Mouse (Mus musculus) kidney, postnatal 14 days (tissue): ENCODE measurements at regions not wholly inside any gene's neighbourhood (a gene's known extent, or its start where the extent isn't known, plus 50 kb on each side); places are given as distances from the start of the nearest gene placed in this dataset.

ENCODE experiments used
- DNase-seq: peaks from one replicate; pipeline ENCODE4 v3.0.0; 2022; ENCODE audit warnings: mixed read lengths

DNA sequence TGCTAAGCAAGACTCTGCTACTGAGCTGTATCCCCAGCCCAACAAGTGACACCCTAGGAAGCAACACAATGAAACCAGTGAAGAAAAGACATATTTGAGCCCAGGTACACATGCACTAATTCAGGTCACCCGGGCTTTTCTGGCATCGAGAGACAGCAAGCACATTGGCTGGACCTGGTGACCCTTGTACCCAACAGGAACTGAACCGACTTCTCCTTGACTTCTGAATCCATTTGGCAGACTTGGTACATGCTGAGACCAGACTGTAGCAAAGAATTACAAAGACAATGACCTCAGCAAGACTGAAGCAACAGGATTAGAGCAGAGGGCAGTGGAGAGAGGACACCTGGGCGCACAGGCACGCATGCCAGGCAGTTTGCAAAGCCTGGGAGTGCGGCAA, 79.1 kb downstream of the Sema4f start:
- DNase-seq, result no peak

DNA sequence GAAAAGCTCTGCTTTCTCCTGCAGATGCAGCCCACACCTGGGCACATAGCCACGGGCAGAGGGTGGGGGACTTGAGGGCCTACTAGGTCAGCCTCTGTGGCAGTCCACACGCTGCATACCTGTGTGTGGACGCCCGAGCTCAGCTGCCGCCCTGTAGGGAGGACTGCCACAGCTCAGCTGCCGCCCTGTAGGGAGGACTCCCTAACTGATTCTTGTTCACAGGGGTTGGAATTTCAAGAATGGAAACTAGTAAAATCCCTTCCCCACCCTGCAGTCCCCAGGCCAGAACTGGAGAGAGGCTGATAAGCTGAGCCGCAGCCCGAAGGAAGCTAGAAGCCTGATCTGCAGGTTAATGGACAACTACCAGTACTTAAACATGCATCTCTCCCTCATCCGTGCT, 82.0 kb upstream of the Hk2 start:
- DNase-seq, result no peak

DNA sequence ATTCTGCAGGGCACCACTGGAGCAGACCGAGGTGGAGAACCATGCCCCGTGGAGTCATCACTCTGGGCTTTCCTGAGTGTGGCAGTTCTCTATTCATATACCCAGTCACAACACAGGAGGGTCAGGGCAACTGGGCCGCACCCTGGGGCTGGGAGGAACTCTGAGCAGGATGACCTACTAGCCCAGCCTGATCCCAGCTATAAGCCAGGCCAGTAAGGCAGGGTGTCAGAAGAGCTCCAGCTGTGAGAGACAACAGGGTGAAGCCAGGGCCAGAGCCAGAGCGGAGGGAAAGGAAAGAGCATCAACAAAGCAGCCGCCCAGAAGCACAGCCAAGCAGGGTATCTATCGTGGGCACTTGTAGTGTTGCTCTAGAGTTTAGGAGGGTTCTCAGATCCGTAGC, 81.1 kb upstream of the Hk2 start:
- DNase-seq, result no peak

DNA sequence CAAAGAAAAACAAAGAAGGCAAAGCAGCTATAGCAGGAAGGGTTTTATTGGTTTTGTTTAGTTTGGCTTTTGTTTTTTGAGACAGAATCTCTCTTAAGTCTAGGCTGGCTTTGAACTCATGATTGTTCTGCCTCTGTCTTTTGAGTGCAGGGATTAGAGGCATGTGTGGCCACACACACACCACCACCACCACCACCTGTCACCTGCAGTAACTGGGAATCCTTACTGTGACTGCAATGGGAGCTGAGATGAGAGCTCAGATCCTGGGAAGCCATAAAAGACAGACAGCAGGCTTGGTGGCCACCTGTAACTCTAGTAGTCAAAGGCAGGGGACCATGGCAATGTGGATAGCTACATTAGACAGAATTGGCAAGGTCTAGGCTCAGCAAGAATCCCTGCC, 80.5 kb upstream of the Hk2 start:
- DNase-seq, result no peak

DNA sequence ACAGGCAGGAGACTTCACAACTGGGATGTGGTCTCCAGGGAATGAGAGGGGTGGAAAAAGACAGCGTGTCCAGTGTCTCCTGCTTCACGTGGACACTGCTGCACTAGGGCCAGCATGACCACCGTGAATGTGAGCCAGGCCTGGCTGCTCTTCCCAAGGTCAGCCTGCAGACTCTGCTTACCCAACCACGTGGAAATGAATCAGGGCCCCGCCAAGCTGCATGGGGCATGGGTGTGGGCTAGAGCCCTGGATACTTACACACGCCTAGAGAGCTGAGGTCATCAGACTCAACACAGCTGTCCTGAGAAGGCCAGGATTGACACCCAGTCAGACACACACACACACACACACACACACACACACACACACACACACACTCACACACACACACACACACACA, 80.1 kb upstream of the Hk2 start:
- peak; percentile 3 for DNase-seq

DNA sequence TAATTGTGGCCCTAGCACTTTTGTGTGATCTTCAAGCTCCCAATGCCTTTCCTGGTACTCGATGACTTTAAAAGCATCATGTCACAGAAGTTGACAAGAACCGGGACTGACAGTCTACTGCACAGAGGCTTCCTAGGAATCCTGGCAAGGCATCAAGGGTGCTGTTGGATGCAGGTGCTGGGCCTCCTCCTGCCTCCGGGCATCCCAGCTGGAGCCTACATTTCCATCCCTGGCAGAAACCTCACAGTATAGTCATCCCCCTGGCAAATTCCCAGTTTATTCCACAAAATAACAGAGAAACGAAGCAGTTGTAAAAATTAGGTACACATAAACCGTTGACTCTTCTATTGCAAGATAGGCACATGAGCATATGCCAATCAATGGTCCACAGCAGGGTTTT, 78.8 kb upstream of the Hk2 start:
- DNase-seq, result no peak

DNA sequence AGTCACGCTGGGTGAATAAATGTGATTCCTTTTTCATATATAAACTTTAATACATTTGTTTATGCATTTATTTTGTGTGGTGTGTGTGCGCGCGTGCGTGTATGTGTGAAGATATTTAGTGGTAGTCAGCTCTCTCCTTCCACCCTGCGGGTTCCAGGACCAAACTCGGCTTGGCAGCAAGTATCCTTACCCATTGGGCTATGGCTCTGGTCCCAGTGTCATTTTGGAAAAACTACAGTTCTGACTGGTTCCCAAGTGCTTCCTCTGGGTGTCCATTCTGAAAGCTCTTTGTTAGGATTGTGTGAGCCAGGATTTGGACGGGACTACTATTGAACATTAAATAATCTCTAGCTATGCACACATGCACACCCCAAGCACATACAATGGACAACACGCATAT, 76.3 kb upstream of the Hk2 start:
- no peak for DNase-seq

DNA sequence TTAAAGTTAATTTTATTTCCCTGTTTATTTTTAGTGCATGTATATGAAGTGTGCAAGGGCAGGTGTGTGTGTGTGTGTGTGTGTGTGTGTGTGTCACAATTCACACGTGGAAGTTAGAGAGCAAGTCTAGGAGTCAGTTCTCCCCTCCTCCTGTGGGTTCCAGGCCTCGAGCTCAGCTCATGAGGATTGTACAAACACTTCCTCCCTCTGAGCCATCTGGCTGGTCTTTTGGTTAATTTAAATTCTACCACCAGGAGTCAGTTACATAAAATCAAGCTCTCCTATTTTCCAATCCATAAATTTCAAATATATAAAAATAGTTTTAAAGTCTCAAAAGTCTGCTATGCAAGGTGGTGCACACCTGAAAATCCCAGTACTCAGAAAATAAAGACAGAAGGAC, 73.3 kb upstream of the Hk2 start:
- no peak for DNase-seq

DNA sequence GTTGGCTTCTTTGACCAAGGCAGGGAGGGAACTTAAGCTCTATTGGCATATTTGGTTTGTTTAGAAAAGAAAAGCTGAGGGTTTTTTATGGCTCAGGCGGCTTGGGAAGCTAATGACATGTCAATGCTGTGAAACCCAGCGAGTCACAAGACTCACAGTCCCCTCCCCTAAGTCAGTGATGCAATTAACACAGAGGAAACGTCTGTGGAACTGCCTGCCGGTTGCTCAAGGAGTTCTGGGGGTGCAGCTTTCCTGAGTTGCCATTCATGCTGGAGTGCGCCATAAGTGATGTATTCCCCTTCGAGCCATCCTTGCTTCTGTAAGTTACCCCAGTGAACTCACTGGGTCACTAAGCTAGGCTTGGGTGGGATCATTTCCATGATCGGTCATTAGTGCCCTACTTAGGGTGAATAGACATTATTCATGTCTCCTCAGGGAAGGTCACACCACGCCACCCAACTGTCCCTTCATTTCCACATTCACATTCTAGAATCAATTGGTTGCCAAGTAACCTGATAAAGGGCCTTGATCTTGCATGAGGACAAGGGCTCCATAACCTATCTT, 72.4 kb upstream of the Hk2 start:
- DNase-seq, result no peak

DNA sequence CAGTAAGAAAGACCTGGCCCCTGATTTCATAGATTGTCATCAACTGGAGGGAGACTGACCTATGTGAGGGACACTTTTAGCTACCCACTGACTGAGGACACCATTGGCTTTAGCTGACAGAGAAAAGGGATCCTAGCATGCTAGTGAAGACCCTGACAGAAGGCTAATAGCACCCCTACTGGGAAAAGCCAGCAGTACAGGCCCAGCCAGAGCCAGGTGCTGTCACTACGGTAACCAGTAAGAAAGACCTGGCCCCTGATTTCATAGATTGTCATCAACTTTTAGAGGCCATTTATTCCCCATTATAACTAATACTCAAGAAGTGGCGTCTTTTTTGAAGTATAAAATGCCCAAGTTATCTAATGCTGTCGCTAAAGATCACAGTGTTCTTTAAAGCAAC, 70.2 kb upstream of the Hk2 start:
- DNase-seq, result no peak

DNA sequence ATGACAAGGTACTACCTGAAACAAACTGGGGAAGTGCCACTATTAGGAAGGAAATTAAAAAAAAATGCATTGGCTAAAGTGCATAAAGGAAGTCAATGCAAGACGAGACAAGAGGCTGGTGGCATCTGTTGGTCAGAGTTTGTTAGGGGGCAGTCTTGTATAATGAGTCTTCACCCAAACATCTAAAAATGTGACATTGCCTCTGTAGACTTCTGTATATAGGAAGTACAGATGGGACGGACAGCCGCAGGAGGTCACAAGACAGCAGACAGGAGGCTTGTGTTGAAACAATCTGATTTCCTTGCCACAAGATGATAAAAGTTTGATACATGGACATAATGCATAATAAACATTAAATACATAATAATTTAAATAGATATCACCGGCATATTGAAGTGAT, 69.6 kb upstream of the Hk2 start:
- DNase-seq, result no peak

DNA sequence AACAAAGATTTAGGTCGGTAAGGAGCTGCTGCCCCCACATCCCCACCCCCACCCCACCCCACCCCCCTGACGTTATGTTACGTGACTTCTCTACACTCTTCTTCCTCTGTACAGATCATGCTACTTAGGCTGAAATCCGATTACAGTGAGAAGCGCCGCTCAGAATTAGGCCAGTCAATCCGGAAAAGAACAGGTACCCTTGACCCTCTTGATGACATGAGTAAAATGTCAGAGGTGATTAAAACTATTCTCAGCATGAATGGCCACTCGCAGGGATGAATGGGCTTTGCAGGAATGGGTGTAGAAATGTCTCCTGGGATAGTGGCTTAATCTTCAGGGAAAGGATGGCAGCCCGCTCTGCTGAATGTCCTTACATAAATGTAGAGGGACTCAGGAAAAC, 63.0 kb upstream of the Hk2 start:
- no peak for DNase-seq

DNA sequence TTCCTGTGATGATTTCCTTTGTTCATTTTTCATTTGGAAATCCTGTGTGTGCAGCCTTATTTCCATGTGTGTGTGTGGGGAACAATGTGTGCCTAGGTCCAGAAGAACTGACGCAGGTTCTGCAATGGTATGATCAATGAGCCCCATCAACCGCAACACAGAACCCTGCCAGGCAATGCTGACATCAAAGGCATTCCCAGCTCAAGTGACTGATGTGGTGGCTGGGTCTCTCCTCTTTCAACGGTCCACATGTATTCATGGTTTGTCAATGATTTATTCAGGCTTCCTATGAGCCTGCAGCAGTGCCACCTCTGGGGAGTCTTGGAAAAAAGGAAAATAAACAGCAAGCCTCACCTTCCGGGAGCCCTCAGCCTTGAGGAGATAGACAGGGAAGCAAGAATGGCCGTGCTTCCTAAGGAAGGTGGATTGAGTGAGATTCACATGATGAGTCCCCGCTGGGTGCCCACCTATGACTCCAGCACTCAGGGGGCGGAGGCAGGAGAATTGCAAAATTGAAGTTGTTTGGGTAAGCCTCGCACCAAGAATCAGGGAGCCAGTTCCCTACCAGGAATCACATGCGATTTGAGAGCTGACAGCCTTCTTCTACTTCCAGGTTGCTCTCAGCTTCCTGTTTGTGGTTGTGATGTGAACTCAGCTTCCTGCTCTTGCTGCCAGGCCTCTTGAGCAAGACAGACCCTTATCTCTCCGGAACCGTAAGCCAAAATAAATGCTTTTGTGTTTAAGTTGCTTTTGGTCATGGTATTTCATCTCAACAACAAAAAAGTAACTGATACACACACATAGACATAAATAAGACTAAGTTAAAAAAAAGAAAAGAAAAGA, 61.2 kb upstream of the Hk2 start:
- DNase-seq, result peak; percentile 5

DNA sequence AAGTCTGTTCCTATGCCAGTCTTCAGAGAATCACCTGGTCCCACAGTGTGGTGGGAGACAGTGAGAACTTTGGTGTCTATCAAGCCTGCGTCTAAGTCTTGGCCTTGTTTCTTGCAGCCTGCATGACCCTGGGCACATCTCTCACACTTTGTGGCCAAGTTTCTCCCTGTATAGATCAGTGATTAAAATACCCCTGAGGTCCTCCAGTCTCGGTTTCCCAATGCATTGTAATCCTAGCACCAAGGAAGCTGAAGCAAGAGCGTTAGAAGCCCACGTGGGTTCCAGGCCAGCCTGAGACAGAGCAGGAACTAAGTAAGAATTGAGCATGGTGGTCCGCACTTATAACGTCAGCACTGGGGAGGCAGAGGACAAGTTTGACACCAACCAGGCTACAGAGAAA, 59.6 kb upstream of the Hk2 start:
- DNase-seq, result no peak

DNA sequence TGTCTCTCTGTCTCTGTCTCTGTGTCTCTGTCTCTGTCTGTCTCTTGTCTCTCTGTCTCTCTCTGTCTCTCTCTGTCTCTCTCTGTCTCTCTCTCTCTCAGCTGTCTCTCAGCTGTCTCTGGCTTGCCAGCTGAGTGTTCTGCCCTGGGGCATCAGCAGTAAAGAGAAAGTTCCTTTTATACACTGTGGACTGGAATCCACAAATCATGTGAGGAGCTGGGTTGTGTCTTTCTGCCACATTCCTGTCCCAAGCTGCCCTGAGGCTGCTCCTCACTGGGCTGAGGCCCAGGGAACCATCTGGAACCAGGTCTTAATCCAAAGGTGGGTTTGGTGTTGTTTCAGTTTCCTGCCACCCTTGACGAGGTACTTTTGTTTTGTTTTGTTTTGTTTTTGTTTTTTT, 57.0 kb upstream of the Hk2 start:
- DNase-seq, result no peak

DNA sequence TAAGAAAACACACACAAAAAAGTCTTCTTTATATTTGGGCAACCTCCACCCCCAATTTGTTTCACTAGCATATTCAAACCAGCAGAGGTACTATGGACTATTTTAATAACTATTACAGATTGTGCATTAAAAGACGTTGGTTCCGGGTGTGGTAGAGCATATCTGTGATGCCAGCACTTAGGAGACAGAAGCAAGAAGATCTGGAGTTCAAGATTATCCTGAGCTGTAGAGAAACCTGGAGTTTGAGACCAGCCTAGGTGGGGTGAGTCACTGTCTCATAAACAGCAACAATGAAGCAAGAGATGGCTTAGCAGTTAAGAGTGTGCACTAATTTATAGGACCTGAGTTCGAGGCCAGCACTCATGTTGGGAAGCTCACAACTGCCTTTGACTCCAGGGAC, 50.4 kb upstream of the Hk2 start:
- no peak for DNase-seq

DNA sequence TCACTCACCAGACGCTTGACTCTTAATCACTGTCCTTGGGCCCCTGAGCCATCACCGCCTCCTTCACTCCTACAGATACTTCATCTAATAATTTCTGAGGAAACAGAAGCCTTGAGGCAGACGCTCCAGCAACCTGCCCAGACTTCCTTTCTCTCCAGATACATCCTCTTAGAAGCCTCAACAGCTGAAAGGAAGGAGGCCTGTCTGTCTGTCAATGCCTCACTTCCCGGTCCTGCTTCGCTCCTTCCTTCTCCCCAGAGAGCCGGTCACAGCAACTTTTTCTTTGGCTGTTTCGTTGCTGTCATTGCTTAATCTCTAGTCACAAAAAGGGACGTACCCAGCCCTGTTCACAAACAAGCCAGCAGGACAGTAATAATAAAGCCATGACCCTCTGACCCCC, 50.0 kb upstream of the Hk2 start:
- no peak for DNase-seq
